Mouse (Mus musculus) E14TG2a.4 (cell line): ENCODE measurements around the gene Pdcd11.

Experiments used
- CTCF ChIP-seq: conservative IDR thresholded peaks from 2 replicates; pipeline ENCODE4 v1.5.1; 2014; ENCODE audit warnings: low read length
- NANOG ChIP-seq: IDR thresholded peaks from 2 replicates; pipeline ENCODE4 v1.6.1; 2014; ENCODE audit warnings: borderline replicate concordance, low read length, mixed read lengths
- POU5F1 ChIP-seq: IDR thresholded peaks from 2 replicates; pipeline ENCODE4 v1.6.1; 2014; ENCODE audit warnings: low read length, borderline replicate concordance

- TF ChIP-seq CTCF (no peak), NANOG (no peak), POU5F1 (no peak)
Measured at GRCm38 (mm10) chr19:47151332-47152061, 60.9 kb downstream of the Pdcd11 start.
